Mouse (Mus musculus) kidney, embryonic 14.5 days (tissue): ENCODE results near the gene Nsun5. TPM values are rescaled to one million over a fixed set of nuclear protein-coding genes. Genes with fewer than 3 reads are reported as not detected.

Experiments used
- ATAC-seq: fragments of 200-750 bp; cut with Nextera tagmentation; 2 replicates; pipeline ENCODE4 v1.8.0; 2017; ENCODE audit warnings: moderate number of reproducible peaks, mild to moderate bottlenecking, moderate TSS enrichment, moderate library complexity; ENCODE audit not compliant: low FRiP score, low TSS enrichment
- H3K27ac ChIP-seq: fragments of 300-500 bp; sonication (generic); 2 replicates; pipeline ENCODE4 v1.5.1; 2014; ENCODE audit warnings: low read depth, mild to moderate bottlenecking, low read length, moderate library complexity, mixed read lengths
- H3K27me3 ChIP-seq: fragments of 300-500 bp; sonication (generic); 2 replicates; pipeline ENCODE4 v1.6.1; 2014; ENCODE audit warnings: mild to moderate bottlenecking, low read length; ENCODE audit not compliant: control insufficient read depth, insufficient read depth
- H3K36me3 ChIP-seq: fragments of 300-500 bp; sonication (generic); 2 replicates; pipeline ENCODE4 v1.6.1; 2014; ENCODE audit warnings: low read length, mixed read lengths; ENCODE audit not compliant: control insufficient read depth, insufficient read depth
- H3K4me1 ChIP-seq: fragments of 300-500 bp; sonication (generic); 2 replicates; pipeline ENCODE4 v1.6.1; 2014; ENCODE audit warnings: low read length, mixed read lengths; ENCODE audit not compliant: control insufficient read depth, insufficient read depth
- H3K4me2 ChIP-seq: fragments of 300-500 bp; sonication (generic); replicated peaks from 2 replicates; pipeline ENCODE4 v1.6.1; 2014; ENCODE audit warnings: low read depth, mild to moderate bottlenecking, low read length
- H3K4me3 ChIP-seq: fragments of 300-500 bp; sonication (generic); 2 replicates; pipeline ENCODE4 v1.5.1; 2014; ENCODE audit warnings: mild to moderate bottlenecking, low read length
- H3K9ac ChIP-seq: fragments of 300-500 bp; sonication (generic); 2 replicates; pipeline ENCODE4 v1.6.1; 2014; ENCODE audit warnings: low read depth, mild to moderate bottlenecking, low read length, moderate library complexity
- H3K9me3 ChIP-seq: fragments of 300-500 bp; sonication (generic); 2 replicates; pipeline ENCODE4 v1.6.1; 2016; ENCODE audit warnings: low read length; ENCODE audit not compliant: control insufficient read depth
- WGBS: fragments of 180-500 bp; shearing (Covaris S2); extraction: QIAGEN DNeasy Blood & Tissue Kit; methylation state at CpG from one replicate; pipeline ENCODE4 v1.1.7; 2014; 5-methylcytosine and 5-hydroxymethylcytosine counted together
- polyA plus RNA-seq: library from polyadenylated mRNA; unstranded; fragments of >200 nt; fragmentation: Nextera tagmentation; extraction: Ambion mirVana; gene quantifications from 2 replicates; pipeline ENCODE4 v1.2.1, GENCODE M21; 2014

The Nsun5 gene
- polyA plus RNA-seq, result 27.1 and 29.2 TPM in 2 replicates

DNA sequence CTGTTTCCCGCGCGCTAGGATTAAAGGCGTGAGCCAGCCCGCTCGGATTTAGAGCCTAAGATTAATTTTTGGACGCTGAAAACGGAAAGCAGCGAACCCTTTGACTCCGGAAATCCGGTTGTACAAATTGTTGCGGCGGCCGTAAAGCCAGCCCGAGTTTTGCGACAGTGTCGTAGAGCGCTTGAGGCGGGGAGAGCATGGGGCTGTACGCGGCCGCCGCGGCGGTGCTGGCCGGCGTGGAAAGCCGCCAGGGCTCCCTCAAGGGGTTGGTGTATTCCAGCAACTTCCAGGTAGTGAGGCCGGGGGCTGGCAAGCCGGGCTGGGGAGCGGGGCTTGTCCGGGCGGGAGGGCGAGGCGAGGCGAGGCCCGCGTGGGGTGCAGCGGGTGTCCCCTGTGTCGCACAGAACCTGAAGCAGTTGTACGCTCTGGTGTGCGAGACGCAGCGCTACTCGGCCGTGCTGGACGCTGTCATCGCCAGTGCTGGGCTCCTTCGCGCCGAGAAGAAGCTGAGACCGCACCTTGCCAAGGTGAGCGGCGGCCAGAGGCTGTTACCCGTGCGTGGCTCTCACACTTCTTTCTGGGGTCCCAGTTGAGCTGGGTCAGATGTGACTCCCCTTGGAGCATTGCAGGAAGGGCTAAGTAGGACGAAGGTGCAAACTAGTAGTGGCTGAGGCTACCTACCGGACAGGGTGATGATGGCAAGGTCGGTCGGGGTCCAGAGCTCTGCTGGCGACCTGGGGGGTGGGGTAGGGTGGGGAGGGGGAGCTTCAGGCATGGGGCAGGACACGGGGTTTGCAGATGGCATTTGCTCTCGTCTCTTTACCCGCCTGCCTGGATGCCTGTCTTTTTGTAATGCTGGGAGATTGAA lies at the start of gene Nsun5:
Gene Nsun5 (plus strand): TSS at position 167 of the 868 bp plus-strand sequence.
- Histone ChIP-seq H3K4me3 (peak within 1 kb of the TSS; percentile 69), H3K36me3 (peaks cover 31% of the 10 kb centered on the region), H3K4me1 (peaks cover 8% of the 10 kb centered on the region), H3K27me3 (no peaks in the 10 kb centered on the region), H3K9me3 (no peaks in the 10 kb centered on the region), H3K4me2 (peak within 1 kb of the TSS; percentile 79), H3K27ac (peak within 1 kb of the TSS; percentile 80), H3K9ac (peak within 1 kb of the TSS; percentile 69)
- ATAC-seq, result peak; percentile 71
- WGBS, result under 1% methylated on average over 61 of the region's 64 CpGs

DNA sequence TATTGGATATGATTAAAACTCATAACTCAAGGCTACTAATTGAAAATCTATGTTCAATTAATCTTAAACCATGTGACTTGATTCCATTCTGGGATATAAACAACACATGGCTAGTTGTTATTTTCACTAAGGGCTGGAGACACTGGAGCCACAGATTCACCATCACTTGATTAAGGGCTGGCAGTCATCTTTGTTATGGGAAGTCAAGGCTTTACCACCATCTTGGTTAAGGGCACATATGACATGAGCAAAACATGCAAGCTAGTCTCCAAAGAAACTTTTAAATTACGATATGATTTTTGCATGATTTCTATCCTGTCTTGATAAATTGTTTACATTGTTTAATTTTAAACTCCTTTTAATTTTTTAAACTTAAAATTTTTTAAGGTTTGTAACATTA lies 47.6 kb upstream of the Nsun5 start:
- no peak for ATAC-seq
- H3K4me1 ChIP-seq, result no peaks in the 10 kb centered on the region
- H3K9me3 ChIP-seq, result no peaks in the 10 kb centered on the region
- H3K36me3 ChIP-seq, result no peaks in the 10 kb centered on the region
- H3K4me3 ChIP-seq, result no peak overlapping the region
- H3K27me3 ChIP-seq, result no peaks in the 10 kb centered on the region
- 78% methylated on average over 1 of the region's 1 CpGs for WGBS
- no peak overlapping the region for H3K9ac ChIP-seq
- no peak overlapping the region for H3K4me2 ChIP-seq
- no peak overlapping the region for H3K27ac ChIP-seq

DNA sequence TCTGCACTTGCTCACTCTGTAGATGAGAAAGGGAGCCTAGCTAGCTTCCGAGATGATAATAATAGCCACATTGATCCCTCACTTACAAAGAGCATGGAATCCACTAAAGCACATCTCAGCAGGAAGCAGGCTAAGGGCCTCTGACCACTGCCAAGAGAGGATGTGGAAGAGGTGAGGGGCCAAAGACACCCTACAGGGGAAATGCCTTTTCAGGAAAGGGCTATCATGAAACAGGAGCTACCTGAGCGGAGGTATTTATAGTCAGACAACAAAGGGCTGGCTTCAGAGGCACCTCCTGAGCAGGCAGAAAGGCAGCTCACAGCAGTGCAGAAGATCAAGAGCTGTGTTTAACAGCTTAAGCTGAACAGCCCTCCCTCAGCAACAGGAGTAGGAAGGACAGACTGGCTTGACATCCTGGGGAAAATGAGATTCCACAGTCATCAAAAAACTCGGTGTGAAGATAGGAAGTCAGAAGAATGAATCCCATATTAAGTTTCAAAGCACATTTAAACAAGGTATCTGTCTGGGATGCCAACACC lies 43.6 kb upstream of the Nsun5 start:
- Histone ChIP-seq H3K27me3 (no peaks in the 10 kb centered on the region), H3K27ac (no peak overlapping the region), H3K4me2 (no peak overlapping the region), H3K4me3 (no peak overlapping the region), H3K9ac (no peak overlapping the region), H3K36me3 (no peaks in the 10 kb centered on the region), H3K4me1 (no peaks in the 10 kb centered on the region), H3K9me3 (no peaks in the 10 kb centered on the region)
- ATAC-seq, result no peak
- 21% methylated on average over 3 of the region's 3 CpGs for WGBS

DNA sequence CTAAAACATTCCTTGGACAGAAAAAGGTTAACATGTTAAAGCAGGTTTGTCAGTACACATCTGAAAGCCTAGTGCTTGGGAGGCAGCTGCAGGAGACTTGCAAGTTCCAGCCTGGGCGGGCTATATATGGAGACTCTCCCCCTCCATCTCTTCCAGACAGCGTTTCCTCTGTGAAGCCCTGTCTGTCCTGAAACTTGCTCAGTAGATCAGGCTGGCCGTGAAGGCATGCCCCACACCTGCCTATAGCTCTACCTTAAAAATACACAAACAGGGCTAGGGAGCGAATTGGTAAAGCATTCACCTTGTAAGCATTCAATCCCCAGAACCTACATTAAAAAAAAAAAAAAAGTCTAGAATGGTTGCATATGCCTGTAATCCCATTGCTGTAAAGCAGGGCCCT lies 40.3 kb upstream of the Nsun5 start:
- H3K27me3 ChIP-seq, result no peaks in the 10 kb centered on the region
- H3K9me3 ChIP-seq, result no peaks in the 10 kb centered on the region
- 82% methylated on average over 4 of the region's 4 CpGs for WGBS
- no peaks in the 10 kb centered on the region for H3K4me1 ChIP-seq
- no peak overlapping the region for H3K27ac ChIP-seq
- ATAC-seq, result no peak
- no peak overlapping the region for H3K4me2 ChIP-seq
- H3K4me3 ChIP-seq, result no peak overlapping the region
- H3K9ac ChIP-seq, result no peak overlapping the region
- no peaks in the 10 kb centered on the region for H3K36me3 ChIP-seq

DNA sequence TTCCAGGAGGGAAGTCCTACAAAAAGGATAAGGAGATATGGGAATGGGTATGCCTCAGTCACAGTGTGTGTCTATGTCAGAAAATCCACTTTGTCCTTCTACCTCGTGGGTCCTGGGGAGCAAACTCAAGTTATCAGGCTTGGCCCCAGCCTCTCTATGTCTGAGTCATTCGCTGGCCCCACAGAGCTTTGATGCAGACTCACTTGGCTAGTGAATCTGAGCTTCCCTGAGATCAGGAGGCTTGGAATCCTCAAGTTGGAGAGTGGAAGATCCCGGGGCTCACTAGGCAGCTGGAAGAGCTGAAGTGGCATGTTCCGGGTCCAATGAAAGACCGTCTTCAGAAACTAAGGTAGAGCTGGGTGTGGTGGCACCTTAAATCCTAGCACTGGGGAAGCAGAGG lies 39.6 kb upstream of the Nsun5 start:
- Histone ChIP-seq H3K36me3 (no peaks in the 10 kb centered on the region), H3K27me3 (no peaks in the 10 kb centered on the region), H3K9ac (no peak overlapping the region), H3K9me3 (no peaks in the 10 kb centered on the region), H3K4me2 (no peak overlapping the region), H3K27ac (no peak overlapping the region), H3K4me1 (no peaks in the 10 kb centered on the region), H3K4me3 (no peak overlapping the region)
- WGBS, result 88% methylated on average over 5 of the region's 5 CpGs
- ATAC-seq, result no peak

DNA sequence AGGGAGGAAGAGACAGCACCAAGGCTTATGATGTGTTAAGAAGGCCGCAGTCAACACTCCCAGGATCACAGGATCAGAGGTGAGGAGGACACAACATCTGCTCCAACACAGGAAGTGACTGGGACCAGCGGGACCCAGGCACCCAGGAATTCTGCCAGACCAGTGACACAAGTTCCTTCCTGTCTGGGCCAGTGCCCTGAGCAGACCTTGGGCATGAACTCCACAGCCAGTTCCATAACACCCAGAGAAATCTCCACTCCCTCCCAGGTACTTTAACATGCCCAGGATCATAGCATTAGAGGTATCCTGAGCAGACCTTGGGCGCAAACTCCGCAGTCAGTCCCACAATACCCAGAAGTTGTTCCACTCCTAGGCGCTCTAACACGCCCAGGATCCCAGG lies 38.6 kb upstream of the Nsun5 start:
- Histone ChIP-seq H3K4me3 (no peak overlapping the region), H3K27me3 (no peaks in the 10 kb centered on the region), H3K27ac (no peak overlapping the region), H3K4me1 (no peaks in the 10 kb centered on the region), H3K9ac (no peak overlapping the region), H3K36me3 (no peaks in the 10 kb centered on the region), H3K9me3 (no peaks in the 10 kb centered on the region), H3K4me2 (no peak overlapping the region)
- 87% methylated on average over 6 of the region's 6 CpGs for WGBS
- ATAC-seq, result no peak

DNA sequence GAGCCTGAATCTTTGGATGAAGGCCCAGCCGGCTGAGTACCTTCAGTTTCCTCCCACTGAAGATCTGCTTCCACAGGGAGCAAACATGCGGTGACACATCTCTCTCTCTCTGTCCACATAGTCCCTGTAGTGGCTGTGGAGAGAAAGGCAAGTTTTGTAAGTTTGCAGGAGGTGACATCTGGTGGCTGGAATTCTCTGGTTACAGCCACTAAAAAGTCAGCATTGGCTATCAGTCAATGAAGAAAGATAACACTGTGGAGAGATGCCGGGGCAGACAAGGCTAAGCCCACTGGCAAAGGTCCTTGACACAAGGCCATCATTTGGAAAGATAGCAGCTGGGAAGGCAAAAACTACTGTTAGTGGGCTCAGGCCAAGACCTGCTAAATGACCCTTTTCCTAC lies 32.2 kb upstream of the Nsun5 start:
- H3K27me3 ChIP-seq, result no peaks in the 10 kb centered on the region
- no peak overlapping the region for H3K9ac ChIP-seq
- H3K27ac ChIP-seq, result no peak overlapping the region
- no peaks in the 10 kb centered on the region for H3K4me1 ChIP-seq
- no peak for ATAC-seq
- H3K4me2 ChIP-seq, result no peak overlapping the region
- no peaks in the 10 kb centered on the region for H3K36me3 ChIP-seq
- 33% methylated on average over 3 of the region's 3 CpGs for WGBS
- H3K9me3 ChIP-seq, result no peaks in the 10 kb centered on the region
- H3K4me3 ChIP-seq, result no peak overlapping the region

DNA sequence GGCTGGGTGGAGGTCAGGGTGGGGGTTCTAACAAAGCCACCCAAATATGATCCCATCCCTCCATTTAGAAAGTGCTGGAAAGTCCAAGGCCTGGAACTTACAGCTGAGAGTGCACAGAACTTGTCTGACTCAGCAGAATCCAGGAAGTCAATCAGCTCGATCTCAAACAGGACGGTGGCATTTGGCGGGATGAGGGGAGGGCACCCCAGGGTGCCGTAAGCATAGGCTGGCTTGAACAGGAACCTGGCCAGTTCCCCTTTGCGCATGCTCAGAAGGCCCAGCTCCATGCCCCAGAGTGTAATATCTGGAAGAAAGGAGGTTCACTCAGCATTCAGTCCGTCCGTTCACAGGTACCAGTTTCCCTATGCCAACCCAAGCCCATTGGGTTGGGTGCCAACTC lies 23.8 kb upstream of the Nsun5 start:
- Histone ChIP-seq H3K36me3 (no peaks in the 10 kb centered on the region), H3K4me1 (no peaks in the 10 kb centered on the region), H3K9ac (no peak overlapping the region), H3K9me3 (peaks cover 3% of the 10 kb centered on the region; the same call in 1 of the 2 replicates), H3K4me2 (no peak overlapping the region), H3K4me3 (no peak overlapping the region), H3K27ac (no peak overlapping the region), H3K27me3 (no peaks in the 10 kb centered on the region)
- WGBS, result 81% methylated on average over 7 of the region's 7 CpGs
- ATAC-seq, result no peak

DNA sequence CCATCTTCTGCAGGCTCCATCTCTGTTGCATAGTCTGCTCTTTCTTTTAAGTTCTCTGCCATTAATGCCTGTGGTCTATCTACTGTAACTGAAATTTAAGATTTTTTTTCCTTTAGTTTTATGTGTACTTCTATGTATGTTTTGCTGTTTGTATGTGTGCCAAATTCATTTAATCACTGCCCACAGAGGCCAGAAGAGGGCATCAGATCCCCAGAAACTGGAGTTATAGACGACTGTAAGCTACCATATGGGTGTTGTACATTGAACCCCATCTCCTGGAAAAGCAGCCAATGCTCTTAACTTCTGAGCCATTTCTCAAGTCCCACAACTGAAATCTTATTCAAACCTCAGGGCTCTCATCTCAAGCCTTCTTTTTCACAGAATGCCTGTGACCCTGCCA lies 23.3 kb upstream of the Nsun5 start:
- Histone ChIP-seq H3K9me3 (peaks cover 3% of the 10 kb centered on the region; the same call in 1 of the 2 replicates), H3K27ac (no peak overlapping the region), H3K4me3 (no peak overlapping the region), H3K27me3 (no peaks in the 10 kb centered on the region), H3K4me2 (no peak overlapping the region), H3K4me1 (no peaks in the 10 kb centered on the region), H3K36me3 (no peaks in the 10 kb centered on the region), H3K9ac (no peak overlapping the region)
- ATAC-seq, result no peak
- WGBS, result 30% methylated on average over 1 of the region's 1 CpGs
